Mouse (Mus musculus): ENCODE data around the gene Pex11g.

DNA sequence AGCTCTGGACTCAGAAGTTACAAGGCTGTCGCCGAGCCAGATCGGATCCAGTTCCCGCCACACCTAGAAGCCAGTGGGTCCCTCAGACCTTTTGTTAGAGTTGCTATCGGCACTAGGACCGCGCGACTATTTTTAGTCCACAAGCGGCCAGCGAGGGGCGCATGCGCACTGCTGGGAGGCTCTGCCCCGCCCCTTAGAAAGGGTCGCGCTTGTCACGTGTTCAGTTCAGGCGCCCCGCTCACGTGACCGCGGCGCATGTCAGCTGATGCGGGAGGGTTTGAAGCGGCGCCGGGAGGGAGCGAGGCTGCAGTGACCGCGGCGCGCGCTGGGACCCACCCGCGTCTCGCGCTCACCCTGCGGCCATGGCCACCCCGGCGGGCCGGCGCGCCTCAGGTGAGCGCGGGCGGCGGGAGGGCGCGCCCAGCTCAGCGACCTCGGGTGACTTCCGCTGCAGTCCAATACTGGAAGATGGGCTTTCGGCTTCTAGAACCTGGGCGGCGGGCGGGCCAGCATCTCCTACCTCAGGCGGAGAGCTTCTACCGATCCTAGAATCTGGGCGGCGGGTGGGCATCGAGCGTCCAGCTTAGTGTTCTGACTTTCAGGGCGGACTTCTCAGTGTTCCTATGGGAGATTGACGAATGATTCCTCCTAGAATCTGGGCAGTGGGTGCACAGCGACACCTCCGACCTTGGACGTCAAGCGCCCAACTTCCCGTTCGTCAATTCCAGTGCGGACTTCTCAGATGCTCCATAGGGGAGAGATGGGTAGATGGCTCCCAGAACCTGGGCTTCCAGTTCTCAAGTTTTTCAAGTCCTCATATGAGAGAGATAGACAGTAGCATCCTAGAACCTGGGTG, 33.0 kb upstream of the Pex11g start, which contains the start of gene Mcoln1:
- TF ChIP-seq EP300 (optimal IDR thresholded peaks at IDR 0.05), result no peak
- peak; percentile 30; the same call in 1 of the 2 replicates for TF ChIP-seq CTCF (IDR thresholded peaks at IDR 0.05; ENCODE audit: low read depth)

Measured in stomach, postnatal 0 days (tissue).